Mouse (Mus musculus): ENCODE measurements around the gene Rhbdl2. TPM values are rescaled to one million over a fixed set of nuclear protein-coding genes. Genes with fewer than 3 reads are reported as not detected.

Rhbdl2 gene
- 0.88 and 1.0 TPM in 2 replicates for polyA plus RNA-seq (2016; fragmentation: Nextera tagmentation; extraction: Ambion mirVana)

- WGBS, result 28% methylated on average over 12 of the region's 12 CpGs
- peak; percentile 63 for ATAC-seq (ENCODE audit: low FRiP score)
- Histone ChIP-seq H3K4me3 (replicated peaks) (no peak within 1 kb of the TSS), H3K27me3 (no peaks in the 10 kb centered on the region), H3K36me3 (replicated peaks) (no peaks in the 10 kb centered on the region), H3K4me2 (peak within 1 kb of the TSS; percentile 19; the same call in 1 of the 2 replicates), H3K9me3 (no peaks in the 10 kb centered on the region), H3K27ac (no peak within 1 kb of the TSS), H3K4me1 (peaks cover 8% of the 10 kb centered on the region), H3K9ac (0 out of 2 replicates have a peak within 1 kb of the TSS, but pooled peaks have one; percentile 13)
Measured at GRCm38 (mm10) chr4:123787191-123787985, at the start of gene Rhbdl2. Gene Rhbdl2 (plus strand): TSS chr4:123787874.

- Histone ChIP-seq H3K27me3 (no peaks in the 10 kb centered on the region), H3K36me3 (replicated peaks) (peaks cover 72% of the 10 kb centered on the region)
- ATAC-seq (ENCODE audit: low FRiP score), result no peak
Measured at GRCm38 (mm10) chr4:123738708-123739107, 49.0 kb upstream of the Rhbdl2 start.

GRCm38 (mm10) chr4:123742891-123743290, 44.8 kb upstream of the Rhbdl2 start:
- Histone ChIP-seq H3K4me3 (replicated peaks) (no peak overlapping the region), H3K27ac (no peak overlapping the region), H3K36me3 (replicated peaks) (peaks cover 48% of the 10 kb centered on the region), H3K9ac (no peak overlapping the region), H3K4me1 (peaks cover 8% of the 10 kb centered on the region), H3K9me3 (no peaks in the 10 kb centered on the region), H3K4me2 (no peak overlapping the region), H3K27me3 (no peaks in the 10 kb centered on the region)
- no peak for ATAC-seq (ENCODE audit: low FRiP score)
- 85% methylated on average over 1 of the region's 1 CpGs for WGBS

More at GRCm38 (mm10) chr4:123738708-123739107, 49.0 kb upstream of the Rhbdl2 start:
- no peaks in the 10 kb centered on the region for H3K4me1 ChIP-seq
- H3K9me3 ChIP-seq, result no peaks in the 10 kb centered on the region
- no peak overlapping the region for H3K4me2 ChIP-seq
- no peak overlapping the region for H3K9ac ChIP-seq
- 92% methylated on average over 4 of the region's 4 CpGs for WGBS
- H3K4me3 ChIP-seq (replicated peaks), result no peak overlapping the region
- H3K27ac ChIP-seq, result no peak overlapping the region

- WGBS, result 93% methylated on average over 4 of the region's 4 CpGs
- no peaks in the 10 kb centered on the region for H3K27me3 ChIP-seq
- H3K36me3 ChIP-seq (replicated peaks), result peaks cover 25% of the 10 kb centered on the region
- H3K9me3 ChIP-seq, result no peaks in the 10 kb centered on the region
- H3K27ac ChIP-seq, result no peak overlapping the region
- no peak overlapping the region for H3K4me2 ChIP-seq
- H3K4me3 ChIP-seq (replicated peaks), result no peak overlapping the region
- H3K4me1 ChIP-seq, result peaks cover 19% of the 10 kb centered on the region
- H3K9ac ChIP-seq, result no peak overlapping the region
- no peak for ATAC-seq (ENCODE audit: low FRiP score)
Measured at GRCm38 (mm10) chr4:123745221-123745775, 42.4 kb upstream of the Rhbdl2 start.

DNA sequence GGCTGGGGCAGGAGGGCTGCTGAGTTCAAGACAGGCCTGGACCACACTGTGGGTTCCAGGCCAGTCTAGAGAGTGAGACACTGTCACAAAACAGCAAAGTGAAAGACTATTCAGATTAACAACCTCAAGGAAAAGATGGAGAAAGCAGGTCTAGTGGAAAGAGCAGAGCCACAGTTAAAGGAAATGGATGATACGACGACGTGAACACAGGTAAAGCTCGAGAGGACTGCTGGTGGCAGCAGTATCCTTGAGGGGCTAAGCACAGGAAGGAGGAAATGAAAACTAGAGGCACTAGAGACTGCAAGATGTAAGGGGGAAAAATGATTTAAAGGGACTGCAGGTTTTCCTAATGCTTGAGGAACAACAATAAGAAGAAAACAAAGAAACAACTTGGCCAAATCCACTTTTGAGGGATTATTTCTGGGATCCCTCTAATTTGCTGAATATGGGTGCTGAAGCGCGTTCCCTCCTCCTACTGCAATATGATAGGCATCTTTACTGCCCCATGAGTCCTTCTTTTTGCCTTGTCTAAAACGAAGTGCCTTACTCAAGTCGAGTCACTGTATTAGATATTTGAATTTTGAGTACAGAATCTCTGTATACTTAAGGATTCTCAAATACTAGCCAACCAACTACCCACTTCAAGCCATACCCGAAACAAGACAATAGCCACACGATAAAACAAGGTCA, 38.8 kb upstream of the Rhbdl2 start:
- H3K4me2 ChIP-seq, result peak overlapping the region; percentile 79
- no peaks in the 10 kb centered on the region for H3K9me3 ChIP-seq
- H3K4me1 ChIP-seq, result peaks cover 21% of the 10 kb centered on the region
- H3K36me3 ChIP-seq (replicated peaks), result no peaks in the 10 kb centered on the region
- H3K4me3 ChIP-seq (replicated peaks), result peak overlapping the region; percentile 98
- peaks cover 4% of the 10 kb centered on the region; the same call in 1 of the 2 replicates for H3K27me3 ChIP-seq
- H3K27ac ChIP-seq, result 0 out of 2 replicates have a peak overlapping the region, but pooled peaks have one; percentile 97
- ATAC-seq (ENCODE audit: low FRiP score), result no peak
- 17% methylated on average over 10 of the region's 10 CpGs for WGBS
- peak overlapping the region; percentile 94 for H3K9ac ChIP-seq

GRCm38 (mm10) chr4:123749484-123750130, 38.1 kb upstream of the Rhbdl2 start:
- peak overlapping the region; percentile 98 for H3K4me3 ChIP-seq (replicated peaks)

GRCm38 (mm10) chr4:123750152-123750651, 37.5 kb upstream of the Rhbdl2 start, which contains the start of gene Akirin1:
Gene Akirin1 (minus strand): TSS chr4:123750345.
- WGBS, result under 1% methylated on average over 46 of the region's 46 CpGs
- H3K36me3 ChIP-seq (replicated peaks), result no peaks in the 10 kb centered on the region
- H3K9me3 ChIP-seq, result no peaks in the 10 kb centered on the region
- peak within 1 kb of the TSS; percentile 98 for H3K4me3 ChIP-seq (replicated peaks)
- peaks cover 4% of the 10 kb centered on the region; the same call in 1 of the 2 replicates for H3K27me3 ChIP-seq
- peak within 1 kb of the TSS; percentile 97 for H3K27ac ChIP-seq
- peak within 1 kb of the TSS; percentile 94 for H3K9ac ChIP-seq
- peak within 1 kb of the TSS; percentile 79 for H3K4me2 ChIP-seq
- ATAC-seq (ENCODE audit: low FRiP score), result peak; percentile 99
- peaks cover 21% of the 10 kb centered on the region for H3K4me1 ChIP-seq

More at GRCm38 (mm10) chr4:123749484-123750130, 38.1 kb upstream of the Rhbdl2 start:
- Histone ChIP-seq H3K4me1 (peaks cover 21% of the 10 kb centered on the region), H3K9me3 (no peaks in the 10 kb centered on the region), H3K9ac (peak overlapping the region; percentile 94), H3K27ac (peak overlapping the region; percentile 97), H3K27me3 (peaks cover 4% of the 10 kb centered on the region; the same call in 1 of the 2 replicates), H3K4me2 (peak overlapping the region; percentile 79), H3K36me3 (replicated peaks) (no peaks in the 10 kb centered on the region)
- under 1% methylated on average over 55 of the region's 55 CpGs for WGBS
- peak; percentile 31 for ATAC-seq (ENCODE audit: low FRiP score)

- peak overlapping the region; percentile 42 for H3K9ac ChIP-seq
- no peaks in the 10 kb centered on the region for H3K36me3 ChIP-seq (replicated peaks)
- 0% methylated on average over 8 of the region's 8 CpGs for WGBS
- H3K4me2 ChIP-seq, result peak overlapping the region; percentile 57
- no peaks in the 10 kb centered on the region for H3K9me3 ChIP-seq
- peak overlapping the region; percentile 98 for H3K4me3 ChIP-seq (replicated peaks)
- no peak for ATAC-seq (ENCODE audit: low FRiP score)
- peaks cover 4% of the 10 kb centered on the region; the same call in 1 of the 2 replicates for H3K27me3 ChIP-seq
- H3K27ac ChIP-seq, result no peak overlapping the region
- peaks cover 21% of the 10 kb centered on the region for H3K4me1 ChIP-seq
Measured at GRCm38 (mm10) chr4:123750707-123751312, 36.9 kb upstream of the Rhbdl2 start.

DNA sequence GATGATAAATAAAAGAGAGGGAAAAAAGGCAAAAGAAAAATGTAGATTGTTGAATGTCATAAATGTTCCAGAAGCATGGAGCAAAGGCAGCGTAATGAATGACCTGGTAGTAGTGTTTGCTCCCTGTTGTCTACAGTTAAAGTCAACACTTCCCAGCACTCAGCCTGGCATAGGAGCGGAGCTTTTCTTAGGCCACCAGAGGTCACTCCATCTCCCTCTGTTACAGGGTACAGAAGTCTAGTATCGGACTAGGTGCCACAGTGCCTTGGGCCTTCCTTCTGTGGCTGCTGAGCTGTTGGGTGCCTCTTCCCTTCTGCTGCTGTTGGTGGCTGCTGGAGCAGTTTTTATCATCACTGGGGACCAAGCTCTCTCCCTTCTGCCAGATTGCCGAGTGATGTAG, 29.4 kb upstream of the Rhbdl2 start:
- 50% methylated on average over 4 of the region's 4 CpGs for WGBS
- no peak for ATAC-seq (ENCODE audit: low FRiP score)
- H3K27me3 ChIP-seq, result no peaks in the 10 kb centered on the region
- H3K9ac ChIP-seq, result no peak overlapping the region
- no peak overlapping the region for H3K4me3 ChIP-seq (replicated peaks)
- no peaks in the 10 kb centered on the region for H3K4me1 ChIP-seq
- H3K4me2 ChIP-seq, result no peak overlapping the region
- H3K27ac ChIP-seq, result no peak overlapping the region
- no peaks in the 10 kb centered on the region for H3K36me3 ChIP-seq (replicated peaks)
- H3K9me3 ChIP-seq, result no peaks in the 10 kb centered on the region

- WGBS, result 87% methylated on average over 6 of the region's 6 CpGs
- no peak overlapping the region for H3K4me3 ChIP-seq (replicated peaks)
- H3K27ac ChIP-seq, result no peak overlapping the region
- H3K9me3 ChIP-seq, result no peaks in the 10 kb centered on the region
- H3K27me3 ChIP-seq, result no peaks in the 10 kb centered on the region
- no peak overlapping the region for H3K9ac ChIP-seq
- H3K4me2 ChIP-seq, result no peak overlapping the region
- H3K4me1 ChIP-seq, result no peaks in the 10 kb centered on the region
- ATAC-seq (ENCODE audit: low FRiP score), result no peak
- no peaks in the 10 kb centered on the region for H3K36me3 ChIP-seq (replicated peaks)
Measured at GRCm38 (mm10) chr4:123765071-123765470, 22.6 kb upstream of the Rhbdl2 start.

DNA sequence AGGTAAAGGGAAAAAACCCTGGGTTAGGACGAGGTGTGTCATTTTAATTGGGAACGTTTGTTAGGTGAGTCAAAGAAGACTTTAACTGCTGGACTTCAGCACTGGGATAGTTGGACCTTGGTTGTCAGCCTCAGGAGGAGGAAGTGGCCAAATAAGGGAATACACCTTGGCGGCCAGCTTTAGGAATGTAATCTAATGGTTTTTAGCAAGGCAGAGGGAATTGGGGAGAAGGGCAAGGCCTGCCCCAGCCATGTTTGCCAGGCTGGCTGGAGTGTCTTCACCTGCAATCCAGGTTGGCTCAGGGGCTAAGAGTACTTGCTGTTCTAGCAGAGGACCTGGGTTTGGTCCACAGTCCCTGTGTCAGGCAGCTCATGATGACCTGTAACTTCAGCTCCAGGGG, 19.9 kb upstream of the Rhbdl2 start:
- WGBS, result 71% methylated on average over 3 of the region's 3 CpGs
- H3K9me3 ChIP-seq, result no peaks in the 10 kb centered on the region

More for the DNA sequence above, 19.9 kb upstream of the Rhbdl2 start:
- Histone ChIP-seq H3K9ac (no peak overlapping the region), H3K27ac (no peak overlapping the region), H3K4me1 (no peaks in the 10 kb centered on the region), H3K4me3 (replicated peaks) (no peak overlapping the region), H3K27me3 (no peaks in the 10 kb centered on the region), H3K36me3 (replicated peaks) (no peaks in the 10 kb centered on the region), H3K4me2 (no peak overlapping the region)
- ATAC-seq (ENCODE audit: low FRiP score), result no peak

Data from forebrain, embryonic 12.5 days (tissue).